Mouse (Mus musculus) ES-E14 (cell line): ENCODE measurements around the gene Wdr60. TPM values are rescaled to one million over a fixed set of nuclear protein-coding genes. Genes with fewer than 3 reads are reported as not detected.

Experiments used
- DNase-seq: peaks from one replicate; pipeline ENCODE4 v3.0.0-alpha.2; 2013; ENCODE audit warnings: low read depth, low spot score
- H3K27ac ChIP-seq: 2 replicates; pipeline ENCODE4 v1.5.1; 2012; ENCODE audit warnings: low read depth, mild to moderate bottlenecking, low read length, moderate library complexity, mixed read lengths; ENCODE audit not compliant: poor library complexity, insufficient read depth, severe bottlenecking
- H3K36me3 ChIP-seq: 2 replicates; pipeline ENCODE4 v1.6.1; 2012; ENCODE audit warnings: mild to moderate bottlenecking, low read length, moderate library complexity, mixed read lengths; ENCODE audit not compliant: control insufficient read depth, poor library complexity, insufficient read depth, severe bottlenecking
- H3K4me1 ChIP-seq, 2 experiments: fragments of 150-350 bp in 1 of 2; sonication (generic) in 1 of 2; 2 replicates each; pipeline ENCODE4 v1.6.1; 2012; ENCODE audit warnings: low read length in 2 of 2, mild to moderate bottlenecking in 1 of 2, mixed read lengths in 1 of 2; ENCODE audit not compliant: control insufficient read depth in 2 of 2, insufficient read depth in 2 of 2, poor library complexity in 1 of 2
- H3K4me3 ChIP-seq, 2 experiments: fragments of 150-350 bp in 1 of 2; sonication (generic) in 1 of 2; 2 replicates each; pipeline ENCODE4 v1.5.1; 2012; ENCODE audit warnings: low read length in 2 of 2, low read depth in 1 of 2, mild to moderate bottlenecking in 1 of 2, mixed read lengths in 1 of 2; ENCODE audit not compliant: insufficient read depth in 1 of 2, poor library complexity in 1 of 2, severe bottlenecking in 1 of 2
- H3K9ac ChIP-seq: 2 replicates; pipeline ENCODE4 v1.6.1; 2012; ENCODE audit warnings: low read depth, mild to moderate bottlenecking, low read length, mixed read lengths; ENCODE audit not compliant: poor library complexity, insufficient read depth, severe bottlenecking
- H3K9me3 ChIP-seq: fragments of 150-350 bp; sonication (generic); 2 replicates; pipeline ENCODE4 v1.6.1; 2012; ENCODE audit warnings: low read depth, mild to moderate bottlenecking, low read length; ENCODE audit not compliant: control insufficient read depth, insufficient read depth
- CHD2 ChIP-seq: IDR thresholded peaks from 2 replicates; pipeline ENCODE4 v1.6.1; 2014; ENCODE audit warnings: mild to moderate bottlenecking, low read depth, low read length, inconsistent platforms
- HCFC1 ChIP-seq: IDR thresholded peaks from 2 replicates; pipeline ENCODE4 v1.6.1; 2012; ENCODE audit warnings: low read length, inconsistent platforms, borderline replicate concordance; ENCODE audit not compliant: insufficient read depth
- MAFK ChIP-seq: IDR thresholded peaks from 2 replicates; pipeline ENCODE4 v1.6.1; 2014; ENCODE audit warnings: mild to moderate bottlenecking, low read depth, low read length, inconsistent platforms; ENCODE audit not compliant: insufficient read depth
- ZC3H11A ChIP-seq: IDR thresholded peaks from 2 replicates; pipeline ENCODE4 v1.6.1; 2012; ENCODE audit warnings: low read depth, mild to moderate bottlenecking, inconsistent platforms, low read length, borderline replicate concordance
- ZNF384 ChIP-seq: IDR thresholded peaks from 2 replicates; pipeline ENCODE4 v1.6.1; 2012; ENCODE audit warnings: low read depth, low read length, inconsistent platforms
- in situ Hi-C, 2 experiments: fragments of 600-800 bp; cut with MboI; formaldehyde crosslinking; loops; one replicate each; pipeline ENCODE4 v1.15.1; 2025; ENCODE audit warnings: low sequenced_read_pairs in 2 of 2, inconsistent platforms in 1 of 2; ENCODE audit not compliant: unreplicated experiment in 2 of 2
- total RNA-seq: library from RNA; depleted of rRNA; stranded (reverse); fragments of 300-350 nt; gene quantifications from 2 replicates; pipeline ENCODE4 v1.2.3, GENCODE M21; 2012

Gene Wdr60
- total RNA-seq, 1 experiment: 5.6 TPM

DNA sequence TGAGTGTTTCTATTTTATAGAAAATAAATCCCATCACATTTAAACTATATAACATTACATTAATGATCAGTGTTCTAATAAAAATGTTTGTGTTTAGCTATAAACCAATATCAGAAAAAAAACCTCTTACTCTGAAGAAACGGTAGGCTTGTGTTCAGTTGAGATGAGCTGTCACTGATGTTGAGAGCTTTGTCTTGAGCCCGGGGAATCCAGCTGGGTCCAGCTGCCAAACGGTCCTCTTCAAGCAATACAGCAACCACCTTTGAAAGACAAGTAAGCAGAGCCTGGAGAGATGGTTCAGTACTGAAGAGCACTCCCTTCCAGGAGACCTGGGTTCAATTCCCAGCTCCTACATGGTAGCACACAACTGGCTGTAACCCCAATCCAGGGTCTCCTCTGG lies 33.4 kb downstream of the Wdr60 start:
- Histone ChIP-seq H3K4me3 (no peak overlapping the region), H3K27ac (no peak overlapping the region), H3K9me3 (no peaks in the 10 kb centered on the region), H3K4me1 (no peaks in the 10 kb centered on the region), H3K9ac (no peak overlapping the region), H3K36me3 (no peaks in the 10 kb centered on the region)
- in situ Hi-C loops: no loop called here
- no peak for TF ChIP-seq ZC3H11A
- no peak for TF ChIP-seq HCFC1
- TF ChIP-seq MAFK: no peak
- no peak for TF ChIP-seq CHD2
- TF ChIP-seq ZNF384: no peak
- no peak for DNase-seq

DNA sequence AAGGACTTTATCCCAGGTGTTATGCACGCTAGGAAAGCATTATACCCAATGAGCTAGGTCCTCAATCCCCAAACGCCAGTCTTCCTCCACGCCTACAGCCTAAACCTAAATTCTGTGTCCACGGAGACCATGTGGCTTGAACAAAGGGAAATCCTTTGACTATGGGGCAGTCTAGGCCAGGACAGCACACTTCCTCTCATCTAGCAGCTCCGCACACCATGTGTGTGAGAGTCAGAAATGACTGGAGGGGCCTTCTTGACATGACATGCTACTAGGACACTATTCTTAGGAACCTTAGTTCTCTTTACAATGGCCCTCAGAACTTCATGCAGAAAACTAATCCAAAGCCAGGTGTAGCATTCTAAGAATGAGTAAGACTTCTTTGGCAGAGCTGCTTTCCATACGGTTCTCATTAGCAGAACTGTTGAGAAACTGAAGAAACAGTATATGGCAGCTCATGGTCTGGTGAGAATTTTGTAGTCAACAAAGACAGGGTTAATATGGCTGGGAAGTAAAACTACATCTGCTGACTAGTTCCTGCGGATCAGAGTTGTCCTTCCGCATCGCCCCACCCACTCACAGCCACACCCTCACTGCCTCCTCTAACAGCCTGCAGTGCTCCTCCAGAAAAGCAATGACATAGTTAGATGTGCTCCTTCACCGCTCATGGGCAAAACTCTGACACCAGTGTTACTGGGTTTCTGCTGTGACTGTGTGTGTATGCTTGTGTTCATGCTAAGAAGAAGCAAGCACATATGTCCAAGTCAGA lies 36.3 kb downstream of the Wdr60 start:
- Histone ChIP-seq H3K27ac (no peak overlapping the region), H3K4me1 (no peaks in the 10 kb centered on the region), H3K36me3 (no peaks in the 10 kb centered on the region), H3K9ac (no peak overlapping the region), H3K9me3 (no peaks in the 10 kb centered on the region), H3K4me3 (no peak overlapping the region)
- in situ Hi-C loops: no loop called here
- TF ChIP-seq HCFC1: no peak
- no peak for TF ChIP-seq CHD2
- no peak for TF ChIP-seq ZNF384
- no peak for TF ChIP-seq MAFK
- no peak for TF ChIP-seq ZC3H11A
- DNase-seq: no peak

DNA sequence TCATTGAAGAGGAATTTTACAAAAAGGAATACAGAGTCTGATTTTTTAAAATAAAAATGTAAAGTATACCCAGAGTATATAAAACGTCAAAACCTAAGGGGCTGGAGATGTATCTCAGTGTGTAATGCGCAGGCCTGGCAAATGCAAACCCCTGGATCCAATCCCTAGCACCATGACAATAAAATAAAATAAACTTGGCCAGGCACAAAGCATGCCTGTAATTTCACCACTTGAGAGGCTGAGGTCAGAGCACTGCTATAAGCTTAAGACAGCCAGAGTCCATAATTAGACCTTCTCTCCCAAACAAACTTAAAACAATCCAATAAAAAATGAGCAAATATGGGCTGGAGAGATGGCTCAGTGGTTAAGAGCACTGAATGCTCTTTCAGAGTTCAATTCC lies 39.7 kb downstream of the Wdr60 start:
- TF ChIP-seq MAFK (no peak), ZC3H11A (no peak), CHD2 (no peak), HCFC1 (no peak), ZNF384 (no peak)
- H3K9me3 ChIP-seq: no peaks in the 10 kb centered on the region
- H3K27ac ChIP-seq: no peak overlapping the region
- no peaks in the 10 kb centered on the region for H3K36me3 ChIP-seq
- no peak overlapping the region for H3K9ac ChIP-seq
- no peaks in the 10 kb centered on the region for H3K4me1 ChIP-seq
- in situ Hi-C loops: no loop called here
- H3K4me3 ChIP-seq: no peak overlapping the region
- no peak for DNase-seq

DNA sequence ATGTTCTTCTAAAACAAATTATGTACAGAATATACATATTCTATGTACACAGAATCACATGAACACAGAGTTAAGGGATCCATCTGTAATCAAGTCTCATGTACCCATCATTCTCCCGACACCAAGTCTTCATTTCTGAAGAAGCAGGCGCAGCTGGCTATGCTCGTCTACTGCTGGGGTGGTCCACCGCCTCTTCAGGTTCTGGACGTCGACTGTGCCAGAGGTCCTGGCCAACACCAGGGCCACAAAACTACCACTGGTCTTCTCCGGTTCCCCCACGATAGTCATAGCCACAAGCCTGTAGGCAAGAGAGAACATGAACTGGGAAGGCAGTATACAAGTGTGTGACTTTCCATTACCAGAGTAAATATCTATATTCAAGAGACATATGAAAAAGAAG lies 55.3 kb downstream of the Wdr60 start:
- DNase-seq: no peak
- in situ Hi-C loops: no loop called here
- Histone ChIP-seq H3K27ac (no peak overlapping the region), H3K4me3 (no peak overlapping the region), H3K9ac (no peak overlapping the region), H3K36me3 (no peaks in the 10 kb centered on the region), H3K9me3 (no peaks in the 10 kb centered on the region), H3K4me1 (no peaks in the 10 kb centered on the region)
- TF ChIP-seq CHD2 (no peak), MAFK (no peak), HCFC1 (no peak), ZC3H11A (no peak), ZNF384 (no peak)

DNA sequence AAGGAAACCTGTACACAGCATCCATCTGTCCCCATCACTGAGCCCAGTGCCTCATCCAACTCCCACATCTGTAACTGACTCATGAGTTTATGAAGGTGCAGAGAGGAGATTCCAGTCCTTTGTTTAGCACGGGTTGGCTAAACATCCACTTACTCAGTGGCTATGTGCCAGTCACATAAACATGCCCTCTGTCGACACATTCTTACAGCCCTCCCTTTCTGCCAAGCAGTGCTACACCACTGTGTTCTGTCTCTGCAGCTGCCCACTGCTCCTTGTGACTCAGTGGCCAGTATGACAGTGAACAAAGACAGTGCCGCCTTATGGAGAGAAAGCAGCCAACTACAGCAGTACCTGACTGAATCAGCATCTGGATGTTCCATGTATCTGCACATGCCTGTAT lies 57.1 kb downstream of the Wdr60 start:
- H3K27ac ChIP-seq: no peak overlapping the region
- H3K9ac ChIP-seq: no peak overlapping the region
- H3K36me3 ChIP-seq: no peaks in the 10 kb centered on the region
- H3K4me3 ChIP-seq: no peak overlapping the region
- TF ChIP-seq HCFC1 (no peak), ZC3H11A (no peak), CHD2 (no peak), MAFK (no peak), ZNF384 (no peak)
- no peak for DNase-seq
- no peaks in the 10 kb centered on the region for H3K9me3 ChIP-seq
- H3K4me1 ChIP-seq: no peaks in the 10 kb centered on the region
- in situ Hi-C loops: no loop called here
